Mouse (Mus musculus) inflammation-experienced regulatory T-cells, adult 6 months (primary cell): ENCODE measurements around the gene Zfp553. TPM values are rescaled to one million over a fixed set of nuclear protein-coding genes. Genes with fewer than 3 reads are reported as not detected.
A peak's percentile ranks its signal among the peaks of the same experiment; 100 is the strongest.

ENCODE experiments used
- ATAC-seq: one replicate; pipeline ENCODE4 v1.8.0; 2017
- polyA plus RNA-seq, 3 experiments: library from polyadenylated mRNA; unstranded; fragments of 100-300 nt; shearing (Covaris generic); gene quantifications; one replicate each; pipeline ENCODE4 v1.2.1; 2017

Gene Zfp553
- polyA plus RNA-seq, 3 experiments from 2014 or later = 3.3 to 6.8 (median 4.6) TPM

GRCm38 (mm10) chr7:127273118-127273923 is 40.5 kb downstream of the Zfp553 start:
- peak; percentile 29 for ATAC-seq

- peak; percentile 97 for ATAC-seq
These were observed 41.3 kb downstream of the Zfp553 start, which contains the start of gene Sephs2 for GRCm38 (mm10) chr7:127273925-127274789. Sephs2 (minus strand) TSS chr7:127274055.

- no peak for ATAC-seq
These were observed 43.7 kb downstream of the Zfp553 start for GRCm38 (mm10) chr7:127276519-127276961.

GRCm38 (mm10) chr7:127278311-127278710 is 45.5 kb downstream of the Zfp553 start:
- peak; percentile 33 for ATAC-seq

GRCm38 (mm10) chr7:127280092-127280491 is 47.2 kb downstream of the Zfp553 start:
- ATAC-seq = no peak

GRCm38 (mm10) chr7:127281114-127281513 is 48.3 kb downstream of the Zfp553 start:
- ATAC-seq = no peak

GRCm38 (mm10) chr7:127282190-127282589 is 49.3 kb downstream of the Zfp553 start:
- ATAC-seq = no peak

- ATAC-seq = peak; percentile 83
These were observed 52.3 kb downstream of the Zfp553 start for GRCm38 (mm10) chr7:127285154-127285553.

Other genes with a start within 250 kb of the Zfp553 start
- 10 to 100 TPM; 15.2 to 19.7 (median 16.2) TPM for gene Mvp, start 218.4 kb upstream of the Zfp553 start, polyA plus RNA-seq
- gene Pagr1b, start 216.6 kb upstream of the Zfp553 start, polyA plus RNA-seq = not detected
- gene Pagr1a, start 215.7 kb upstream of the Zfp553 start, polyA plus RNA-seq = 10 to 100 TPM; 34.7 to 44.5 (median 42.6) TPM
- 10 to 100 TPM; 42.5 to 62.2 (median 46.4) TPM for gene Gm42742, start 212.0 kb upstream of the Zfp553 start, polyA plus RNA-seq
- gene Prrt2, start 211.8 kb upstream of the Zfp553 start, polyA plus RNA-seq = 1 to 10 TPM in 1 of 3 experiments, under 1 TPM in 1, not detected in 1; 0.97 to 1.1 TPM
- gene Maz, start 206.0 kb upstream of the Zfp553 start, polyA plus RNA-seq = 10 to 100 TPM; 18.6 to 22.4 (median 21.4) TPM
- gene Kif22, start 190.6 kb upstream of the Zfp553 start, polyA plus RNA-seq = 10 to 100 TPM; 11.7 to 94.2 (median 13.8) TPM
- 1 to 10 TPM in 1 of 3 experiments, not detected in 2; 1.6 TPM for gene Zg16, start 145.7 kb upstream of the Zfp553 start, polyA plus RNA-seq
- gene AI467606, start 141.7 kb upstream of the Zfp553 start, polyA plus RNA-seq = 100 to 1,000 TPM; 248 to 287 (median 263) TPM
- gene Qprt, start 110.8 kb upstream of the Zfp553 start, polyA plus RNA-seq = 10 to 100 TPM in 2 of 3 experiments, 1 to 10 TPM in 1; 7.8 to 15.5 (median 15.0) TPM
- 100 to 1,000 TPM; 105 to 226 (median 130) TPM for gene Spn, start 95.2 kb upstream of the Zfp553 start, polyA plus RNA-seq
- 10 to 100 TPM; 43.2 to 56.9 (median 48.7) TPM for gene Cd2bp2, start 37.0 kb upstream of the Zfp553 start, polyA plus RNA-seq
- gene Tbc1d10b, start 24.6 kb upstream of the Zfp553 start, polyA plus RNA-seq = 10 to 100 TPM; 13.2 to 16.6 (median 13.6) TPM
- 10 to 100 TPM; 23.0 to 25.8 (median 23.4) TPM for gene Mylpf, start 24.2 kb upstream of the Zfp553 start, polyA plus RNA-seq
- gene Sept1, start 69 bp downstream of the Zfp553 start, polyA plus RNA-seq = 100 to 1,000 TPM; 783 to 927 (median 807) TPM
- 1 to 10 TPM in 1 of 3 experiments, under 1 TPM in 1, not detected in 1; 0.46 to 1.5 TPM for gene Zfp771, start 11.2 kb downstream of the Zfp553 start, polyA plus RNA-seq
- 10 to 100 TPM; 37.2 to 88.3 (median 51.2) TPM for gene Dctpp1, start 27.6 kb downstream of the Zfp553 start, polyA plus RNA-seq
- gene Sephs2, start 41.0 kb downstream of the Zfp553 start, polyA plus RNA-seq = 10 to 100 TPM; 19.4 to 45.4 (median 28.6) TPM
- gene Itgal, start 63.2 kb downstream of the Zfp553 start, polyA plus RNA-seq = 100 to 1,000 TPM; 201 to 247 (median 214) TPM
- under 1 TPM in 1 of 3 experiments, not detected in 2; 0.28 TPM for gene Zfp768, start 112.5 kb downstream of the Zfp553 start, polyA plus RNA-seq
- gene Zfp747, start 143.0 kb downstream of the Zfp553 start, polyA plus RNA-seq = 10 to 100 TPM in 2 of 3 experiments, 1 to 10 TPM in 1; 9.9 to 11.0 (median 10.6) TPM
- 1 to 10 TPM; 4.8 to 8.8 (median 6.5) TPM for gene 9130019O22Rik, start 154.1 kb downstream of the Zfp553 start, polyA plus RNA-seq
- gene E430018J23Rik, start 160.6 kb downstream of the Zfp553 start, polyA plus RNA-seq = 1 to 10 TPM; 4.0 to 7.8 (median 5.4) TPM
- gene Zfp764, start 173.8 kb downstream of the Zfp553 start, polyA plus RNA-seq = 1 to 10 TPM; 3.6 to 7.5 (median 6.1) TPM
- 10 to 100 TPM; 15.5 to 20.4 (median 16.4) TPM for gene Zfp688, start 189.0 kb downstream of the Zfp553 start, polyA plus RNA-seq
- gene Zfp689, start 216.1 kb downstream of the Zfp553 start, polyA plus RNA-seq = 1 to 10 TPM; 4.3 to 5.0 (median 4.7) TPM
- 100 to 1,000 TPM; 151 to 194 (median 184) TPM for gene Prr14, start 226.6 kb downstream of the Zfp553 start, polyA plus RNA-seq
- gene Fbrs, start 246.1 kb downstream of the Zfp553 start, polyA plus RNA-seq = 10 to 100 TPM; 17.7 to 30.0 (median 19.5) TPM